Mouse (Mus musculus) cerebellum, postnatal 4 days (tissue): ENCODE results near the gene Vps41.
A peak's percentile ranks its signal among the peaks of the same experiment; 100 is the strongest.

Experiments
- DNase-seq, 2 experiments: peaks; one replicate each; pipeline ENCODE4 v3.0.0; 2022; ENCODE audit warnings: low spot score in 2 of 2, mixed read lengths in 1 of 2

Gene Vps41

DNA sequence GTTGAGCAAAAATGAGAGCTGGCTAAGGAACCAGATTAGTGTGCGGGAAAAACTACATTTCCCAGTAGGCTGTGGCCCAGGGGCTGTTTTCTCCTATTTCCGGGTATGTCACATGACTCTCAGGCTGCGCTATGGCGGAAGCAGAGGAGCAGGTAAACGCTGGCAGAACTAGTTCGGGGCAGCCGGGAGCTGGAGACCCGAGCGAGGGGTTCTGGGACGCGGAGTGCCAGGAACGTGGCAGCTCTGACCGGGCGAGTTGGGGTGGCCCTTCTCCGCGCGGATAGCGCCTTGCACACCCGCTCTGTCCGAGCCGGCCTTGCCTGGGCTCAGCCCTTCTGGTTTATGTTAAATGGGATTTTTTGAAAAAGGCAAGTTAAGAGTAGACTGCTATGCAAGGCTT, at the start of gene Vps41:
Gene Vps41, plus strand, starts transcription at position 102 of the 400 bp plus-strand sequence.
- peak; percentile 26 to 65 for DNase-seq

DNA sequence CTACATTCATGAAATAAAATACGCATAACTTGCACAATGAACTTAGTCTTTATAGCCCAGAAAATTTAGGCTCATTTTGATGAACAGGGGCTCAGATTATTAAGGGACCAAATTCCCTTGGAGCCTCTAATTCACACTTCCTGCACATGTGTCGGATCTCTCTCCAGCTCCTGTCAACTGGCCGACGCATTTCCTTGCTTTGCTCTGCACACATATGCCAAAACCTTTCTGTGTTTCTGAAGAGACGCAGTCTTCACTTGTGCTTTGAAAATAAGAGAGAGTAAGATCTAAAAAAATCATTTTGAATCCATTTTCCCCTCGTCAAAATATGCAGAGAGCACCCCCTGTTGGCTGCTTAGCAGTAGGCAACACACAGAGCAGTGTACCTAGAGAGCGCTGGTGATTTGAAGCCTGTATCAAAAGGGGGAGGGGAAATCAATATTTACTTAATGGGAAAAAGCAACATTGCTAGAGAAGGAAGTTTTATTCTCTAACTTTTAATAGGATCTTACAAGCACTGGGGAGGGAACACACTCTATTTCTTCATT, 18.5 kb upstream of the Vps41 start:
- peak; percentile 23 to 49 for DNase-seq

DNA sequence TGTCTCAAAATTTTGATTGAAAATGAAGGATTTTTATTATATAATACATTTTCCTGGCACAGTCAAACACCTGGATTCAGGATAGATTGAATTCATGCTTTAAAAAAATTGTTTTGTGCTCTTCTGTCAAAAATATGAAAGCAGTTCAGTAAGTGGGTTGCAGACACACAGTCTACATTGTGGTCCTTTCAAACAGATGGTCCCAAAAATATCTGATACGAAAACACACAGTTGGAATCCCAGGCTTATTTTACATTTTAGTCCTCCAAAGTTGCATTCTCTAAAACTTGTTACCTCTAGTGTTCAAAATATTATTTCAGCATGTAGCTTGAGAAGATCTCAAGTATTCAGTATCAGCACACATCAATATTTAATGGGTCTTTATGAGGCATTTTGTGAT, 5.4 kb upstream of the Vps41 start:
- DNase-seq = no peak

DNA sequence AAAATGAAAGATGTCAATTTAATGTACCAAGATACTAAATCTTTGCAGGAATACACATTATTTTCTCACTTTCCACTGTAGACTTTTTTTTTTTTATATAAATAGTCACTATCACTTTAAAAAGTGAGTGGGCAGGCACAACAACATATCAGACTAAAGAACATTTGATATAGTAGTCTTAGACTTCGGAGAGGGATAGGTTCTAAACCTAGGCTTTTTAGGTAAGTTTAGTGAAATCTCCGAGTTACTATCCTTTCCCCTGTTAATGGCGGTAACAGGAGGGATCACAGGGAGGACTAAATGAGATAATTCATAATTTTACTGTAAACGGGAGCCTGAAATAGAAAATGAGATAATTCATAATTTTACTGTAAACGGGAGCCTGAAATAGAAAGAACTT, 379 bp upstream of the Vps41 start:
- DNase-seq = no peak

DNA sequence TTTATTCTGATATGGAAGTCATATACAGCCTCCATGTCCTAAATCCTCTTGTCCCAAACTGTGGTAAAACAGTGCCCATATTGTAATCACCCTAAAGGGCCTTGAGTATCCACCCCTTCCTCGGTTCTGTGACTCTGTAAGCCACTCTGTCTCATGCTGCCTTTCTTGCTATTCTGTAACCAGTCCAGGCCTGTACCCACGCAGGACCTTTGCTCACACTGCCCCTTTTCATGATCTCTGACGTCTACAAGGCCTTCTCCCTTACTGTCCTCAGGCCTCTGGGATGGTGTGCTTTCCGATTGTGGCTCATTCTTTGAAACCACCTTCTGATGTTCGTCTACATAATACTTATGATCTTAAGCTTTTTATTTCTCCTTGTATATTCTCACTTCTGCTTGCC, 1.4 kb downstream of the Vps41 start:
- no peak for DNase-seq

DNA sequence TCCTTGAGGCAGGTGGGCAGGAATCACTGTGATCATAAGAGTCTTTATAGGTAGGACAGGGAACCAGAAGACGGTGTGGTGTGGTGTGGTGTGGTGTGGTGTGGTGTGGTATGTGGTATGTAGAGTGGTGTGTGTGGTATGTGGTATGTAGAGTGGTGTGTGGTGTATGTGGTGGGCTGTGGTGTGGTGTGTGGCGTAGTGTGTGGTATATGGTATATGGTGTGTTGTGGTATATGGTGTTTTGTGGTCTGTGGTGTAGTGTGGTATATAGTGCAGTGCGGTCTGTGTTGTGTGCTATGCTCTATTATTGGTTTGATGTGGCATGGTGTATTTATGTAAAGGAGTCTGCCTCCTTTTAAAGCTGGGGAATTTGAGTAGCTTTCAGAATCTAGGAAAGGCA, 13.6 kb downstream of the Vps41 start:
- no peak for DNase-seq

DNA sequence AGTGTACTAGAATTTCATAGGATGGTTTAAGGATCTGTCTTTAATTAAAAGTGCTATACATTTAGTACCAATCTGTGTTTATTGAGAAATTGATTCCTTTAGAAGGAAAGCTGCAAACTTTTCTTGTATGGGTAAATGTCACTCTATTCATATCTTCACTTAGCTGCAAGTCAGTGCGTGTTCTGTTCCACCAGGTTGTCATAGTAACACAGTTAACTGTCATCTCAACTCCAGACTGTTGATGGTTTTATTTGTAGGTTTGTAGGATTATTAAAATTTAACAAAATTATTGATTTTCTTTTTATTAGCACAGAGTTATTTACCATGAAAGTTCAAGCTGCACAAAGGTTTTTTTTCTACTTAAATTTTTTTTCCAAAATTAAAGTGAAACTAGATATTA, 19.5 kb downstream of the Vps41 start:
- no peak for DNase-seq

DNA sequence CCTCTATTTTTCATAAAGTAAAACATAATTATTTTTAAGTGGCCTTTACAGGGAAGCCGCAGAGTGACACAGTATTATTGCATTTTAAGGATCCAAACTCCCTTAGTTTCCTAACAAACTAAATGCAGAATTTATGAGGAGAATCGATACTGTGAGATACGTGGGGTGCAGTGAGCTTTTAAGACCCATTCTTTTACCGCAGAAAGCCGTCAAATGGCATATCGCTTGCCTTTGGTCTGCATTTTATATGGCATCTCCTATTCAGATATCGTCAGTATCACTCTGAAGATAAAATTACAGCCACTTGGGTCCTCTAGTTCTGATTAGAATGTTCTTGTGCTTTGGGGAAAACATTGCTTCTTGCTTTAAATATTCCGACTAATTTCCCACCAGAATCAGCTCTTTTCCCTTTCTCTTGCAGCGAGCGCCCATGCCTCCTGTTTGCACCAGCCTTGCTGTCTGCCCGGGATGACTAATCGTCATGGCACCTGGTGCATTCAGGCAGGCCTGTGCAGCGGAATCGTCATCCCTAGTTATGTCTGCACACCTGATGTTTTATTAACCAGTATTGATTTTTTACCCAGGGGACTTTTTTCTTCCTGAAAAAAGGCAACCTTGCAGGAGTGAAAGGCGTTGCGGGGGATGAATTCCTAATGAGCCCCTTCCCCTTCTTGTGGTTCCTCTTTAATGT, 26.6 kb downstream of the Vps41 start:
- DNase-seq = peak in 1 of 2 experiments; percentile 7

DNA sequence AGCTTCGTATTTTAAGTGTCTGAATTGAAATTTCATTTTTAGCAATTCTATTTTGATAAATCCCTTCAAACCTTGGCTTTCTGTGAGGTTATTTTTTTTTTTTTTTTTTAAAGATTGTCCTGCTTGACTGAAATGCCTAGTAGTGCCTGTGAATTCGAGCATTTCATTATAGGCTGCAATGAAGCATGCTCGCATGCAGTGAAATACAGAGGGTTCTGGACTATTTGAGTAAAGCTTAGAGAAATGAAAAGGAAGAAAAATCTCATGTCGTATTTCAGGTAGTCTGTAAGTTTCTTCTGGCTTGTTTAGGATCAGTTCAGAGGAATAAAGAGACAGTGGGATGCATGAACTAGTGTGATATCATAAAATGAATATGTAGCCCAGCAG, 27.2 kb downstream of the Vps41 start:
- DNase-seq = no peak

DNA sequence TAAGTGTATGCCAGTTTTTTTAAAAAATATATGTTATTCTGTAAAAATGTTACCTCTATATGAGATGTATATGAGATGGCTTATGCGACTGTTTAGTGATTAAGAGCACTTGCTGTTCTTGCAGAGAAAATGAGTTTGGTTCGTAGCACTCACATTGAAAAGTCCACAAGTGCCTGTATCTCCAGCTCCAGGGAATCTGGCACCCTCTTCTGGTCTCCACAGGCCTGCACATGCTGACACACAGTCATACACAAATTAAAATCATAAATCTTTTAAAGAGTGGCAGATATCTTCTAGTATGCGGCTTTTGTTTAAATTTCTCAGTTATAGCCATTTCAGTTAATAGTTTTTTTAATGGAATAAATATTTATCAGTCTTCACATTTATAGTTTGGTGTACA, 40.9 kb downstream of the Vps41 start:
- no peak for DNase-seq

DNA sequence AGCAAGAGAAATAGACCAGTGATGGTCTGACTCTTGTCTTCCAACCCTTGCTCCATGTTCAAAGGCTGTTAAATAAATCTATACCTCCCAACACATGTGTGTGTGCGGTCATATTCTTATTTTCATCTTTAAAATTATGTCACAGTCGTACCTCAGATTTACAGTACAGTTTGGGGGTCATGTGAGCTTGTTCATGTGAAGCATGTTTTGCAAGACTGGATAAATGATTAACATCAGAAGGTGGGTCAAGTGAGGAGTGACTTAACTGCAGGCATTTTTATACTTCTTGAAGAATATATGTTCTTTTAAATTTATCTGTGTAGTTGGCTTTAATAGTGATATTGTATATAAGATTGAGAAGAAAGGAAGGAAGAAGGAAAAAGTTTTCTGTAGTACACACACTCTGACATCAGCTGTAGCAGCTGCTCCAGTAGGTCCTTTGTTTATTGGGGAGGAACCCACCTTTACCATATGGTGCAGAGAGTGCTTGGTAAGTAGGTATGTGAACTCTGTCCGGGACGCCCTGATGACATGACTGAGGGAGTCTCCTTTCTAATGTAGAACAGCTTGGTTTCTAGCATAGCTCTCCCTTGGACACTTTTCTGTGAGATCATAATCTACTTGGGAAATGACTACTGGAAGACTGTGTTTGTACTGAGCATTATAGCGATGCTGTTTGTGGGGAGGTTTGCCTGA, 42.4 kb downstream of the Vps41 start:
- no peak for DNase-seq

DNA sequence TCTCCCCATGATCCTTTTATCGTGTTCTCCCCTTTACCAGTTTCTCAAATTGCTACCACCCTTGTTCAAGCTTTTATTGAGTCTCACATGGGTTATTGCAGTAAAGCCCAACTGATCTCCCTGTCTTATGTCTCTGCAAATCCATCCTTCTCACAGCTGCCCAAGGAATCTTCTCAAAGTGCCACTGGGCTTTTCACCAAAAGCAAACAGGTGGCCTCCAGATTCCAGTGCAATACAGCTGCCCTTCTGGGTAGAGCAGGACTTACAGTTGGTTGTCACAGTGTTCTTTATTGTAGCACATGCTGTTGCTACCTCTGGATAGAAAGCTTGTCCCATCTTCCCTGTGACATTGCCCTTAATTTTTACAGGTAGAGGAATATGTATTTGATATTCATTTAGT, 44.4 kb downstream of the Vps41 start:
- DNase-seq = no peak

DNA sequence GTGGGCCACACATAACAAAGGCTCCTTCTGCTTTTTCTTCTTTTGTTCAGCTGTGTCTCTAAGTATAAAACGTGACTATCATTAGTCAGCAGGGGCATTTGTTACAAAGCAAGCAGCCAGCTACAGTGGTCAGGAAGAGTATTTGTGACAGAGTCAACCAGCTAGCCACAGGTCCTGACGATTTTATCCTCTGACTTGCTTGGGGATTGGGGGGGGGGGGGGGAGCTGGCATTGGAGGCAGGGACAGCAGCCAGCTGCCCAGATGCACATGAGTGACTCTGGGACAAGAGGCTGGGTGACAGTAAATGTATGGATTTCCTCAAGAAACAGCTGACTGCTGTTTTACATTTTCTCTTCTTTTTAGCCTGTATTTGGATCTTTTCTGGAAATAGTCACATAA, 50.8 kb downstream of the Vps41 start:
- DNase-seq = no peak

DNA sequence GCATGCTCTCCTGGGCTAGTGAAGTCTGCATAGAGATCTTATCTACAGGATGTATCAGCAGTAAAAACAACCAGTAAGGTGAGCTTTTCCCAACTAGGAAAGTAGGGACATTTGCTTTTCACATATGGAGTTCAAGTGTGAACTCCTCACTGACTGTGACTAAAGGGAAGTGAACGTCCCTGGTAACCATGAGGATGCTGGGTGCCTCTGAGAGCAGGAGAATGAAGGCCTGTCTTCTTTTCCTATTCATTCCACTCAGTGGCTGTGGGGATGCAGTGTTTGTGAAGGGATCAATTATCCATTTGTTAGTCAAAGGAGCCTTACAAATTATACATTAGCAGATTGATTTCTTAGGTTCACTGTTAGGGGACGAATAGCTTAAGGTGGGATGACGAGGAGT, 51.4 kb downstream of the Vps41 start:
- no peak for DNase-seq

DNA sequence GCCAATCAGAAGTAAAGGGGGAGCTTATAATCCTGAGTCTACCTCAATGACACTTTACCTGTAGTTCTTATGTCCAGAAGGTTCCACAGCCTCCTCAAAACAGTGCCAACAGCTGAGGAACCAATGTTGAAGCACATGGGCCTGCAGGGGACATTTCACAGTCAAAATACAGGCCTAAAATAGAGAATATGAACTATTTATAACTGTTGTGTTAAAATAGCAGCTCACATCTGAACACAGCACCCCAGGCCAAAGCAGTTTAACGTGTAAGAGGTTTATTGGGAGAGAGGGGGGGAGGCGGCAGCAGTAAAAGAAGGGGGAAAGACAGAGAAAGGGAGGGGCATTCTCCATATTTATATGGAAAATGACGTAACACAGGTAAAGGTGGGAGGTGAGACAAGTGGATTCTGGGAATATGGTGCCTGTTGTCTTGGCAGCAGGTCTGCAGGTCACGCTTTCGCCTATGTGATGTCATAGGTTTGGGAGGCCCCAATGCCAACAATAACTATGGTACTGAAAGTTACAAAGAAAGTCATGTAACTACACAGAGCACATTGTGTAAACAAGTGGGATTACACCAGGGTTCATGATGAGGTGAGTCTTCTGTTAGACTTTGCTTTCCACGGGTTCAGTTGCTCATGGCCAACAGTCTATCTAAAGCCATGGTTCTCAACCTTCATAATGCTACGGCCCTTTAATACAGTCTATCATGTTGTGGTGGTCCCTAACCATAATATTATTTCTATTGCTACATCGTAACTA, 56.5 kb downstream of the Vps41 start:
- DNase-seq = no peak

DNA sequence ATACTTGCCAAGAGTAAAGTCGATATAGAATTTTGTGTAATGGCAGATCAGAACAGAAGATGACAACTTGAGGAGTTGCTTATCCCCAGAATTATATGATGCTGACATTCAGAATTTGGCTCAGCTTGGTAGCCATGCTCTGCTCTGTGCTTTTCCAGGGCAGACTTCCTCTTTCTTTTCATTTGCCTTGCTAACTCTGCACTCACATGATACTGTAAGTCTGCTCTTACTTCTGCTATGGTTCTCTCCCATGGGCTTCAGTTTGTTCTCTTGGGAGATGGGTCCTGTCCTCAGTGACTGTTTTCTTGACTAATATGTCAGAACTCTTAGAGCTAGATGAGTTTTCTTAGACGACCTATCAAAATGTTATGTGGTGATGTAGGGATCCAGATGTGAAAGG, 64.2 kb downstream of the Vps41 start:
- no peak for DNase-seq

DNA sequence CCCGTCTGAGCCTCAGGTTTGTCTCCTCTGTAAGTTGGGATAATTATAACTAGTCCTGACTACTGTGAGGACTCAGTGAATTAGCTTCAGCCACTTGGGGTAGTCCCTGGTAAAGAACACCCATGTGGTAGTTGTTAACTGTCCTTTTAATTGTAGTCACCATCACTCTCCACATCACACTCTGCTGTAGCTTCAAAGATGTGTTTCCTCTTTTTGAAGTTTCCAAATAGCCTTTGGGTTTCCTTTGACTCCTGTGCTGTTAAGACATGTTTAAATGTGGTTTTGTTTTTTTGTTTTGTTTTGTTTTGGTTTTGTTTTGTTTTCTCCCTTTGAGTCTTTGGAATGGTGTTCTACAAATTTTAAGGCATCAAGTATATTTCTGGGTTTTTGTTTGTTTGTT, 68.6 kb downstream of the Vps41 start:
- no peak for DNase-seq

DNA sequence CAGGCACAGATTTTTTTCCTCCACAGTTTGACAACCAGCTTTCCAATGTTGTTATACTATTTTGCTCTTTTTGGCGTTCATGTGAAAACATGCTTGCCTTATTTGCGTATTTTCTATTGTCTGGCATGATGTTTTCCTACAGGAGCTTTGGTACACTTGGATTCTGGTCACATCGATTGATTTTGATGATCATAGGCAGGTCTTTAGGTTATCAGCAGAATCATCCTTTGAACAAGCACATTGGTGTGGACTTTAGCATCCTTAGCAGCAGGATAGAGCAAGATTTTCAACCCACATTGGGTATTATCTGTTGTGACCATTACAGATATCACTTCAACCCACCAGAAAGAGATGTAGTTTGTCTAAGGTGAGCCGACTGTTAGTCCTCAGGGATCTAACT, 71.0 kb downstream of the Vps41 start:
- no peak for DNase-seq

DNA sequence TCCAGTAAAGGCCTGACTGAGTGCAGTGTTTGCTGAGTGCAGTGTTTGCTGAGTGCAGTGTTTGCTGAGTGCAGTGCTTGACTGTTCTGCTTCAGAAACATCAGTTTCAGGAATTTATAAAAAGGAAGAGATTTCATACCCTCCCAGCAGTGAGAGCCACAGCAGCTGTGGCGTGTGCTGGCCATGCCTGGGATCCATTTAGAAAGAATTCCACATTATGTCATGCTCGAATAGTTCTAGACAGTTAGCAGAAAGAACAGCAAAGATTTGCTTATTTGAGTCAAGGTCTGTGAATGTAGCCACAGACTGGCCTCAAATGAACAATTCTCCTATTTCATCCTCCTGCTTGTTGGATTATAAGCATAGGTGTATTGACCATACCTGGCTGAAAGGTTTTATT, 71.6 kb downstream of the Vps41 start:
- DNase-seq = no peak

DNA sequence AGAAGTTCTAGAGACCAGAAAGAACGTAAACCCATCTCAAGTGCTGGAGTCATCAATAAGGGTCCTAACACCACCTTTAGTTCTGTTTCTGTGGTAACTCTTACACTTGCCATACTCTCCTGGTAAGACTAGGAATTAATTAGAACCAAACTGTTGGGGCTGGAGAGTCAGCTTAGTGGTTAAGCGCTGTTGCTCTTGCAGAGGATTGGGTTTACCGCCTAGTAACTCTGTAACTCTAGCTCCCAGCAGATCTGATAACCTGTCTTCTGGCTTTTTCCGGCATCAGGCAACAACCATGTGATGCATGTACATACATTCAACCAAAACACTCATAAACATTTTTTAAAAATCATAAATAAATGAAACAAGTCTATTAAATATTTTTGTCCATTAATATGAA, 72.6 kb downstream of the Vps41 start:
- DNase-seq = no peak

DNA sequence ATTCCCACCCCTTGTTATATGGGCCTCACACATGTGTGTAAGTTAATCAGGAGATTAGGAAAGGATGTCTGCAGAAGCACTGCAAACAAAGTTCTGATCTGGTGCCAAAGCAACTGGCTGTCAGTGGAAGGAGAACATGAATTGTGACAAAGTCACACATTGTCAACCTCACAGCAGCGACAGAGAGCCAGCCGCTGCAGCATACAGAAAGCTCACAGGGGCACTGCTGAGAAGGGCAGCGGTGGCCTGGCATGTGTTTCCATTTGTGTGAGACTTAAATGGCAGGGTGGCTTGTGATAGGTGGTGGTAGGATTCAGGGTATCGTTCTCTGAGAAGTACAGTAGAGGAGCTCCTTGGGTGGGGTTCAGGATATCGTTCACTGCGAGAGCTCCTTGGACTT, 73.0 kb downstream of the Vps41 start:
- no peak for DNase-seq

DNA sequence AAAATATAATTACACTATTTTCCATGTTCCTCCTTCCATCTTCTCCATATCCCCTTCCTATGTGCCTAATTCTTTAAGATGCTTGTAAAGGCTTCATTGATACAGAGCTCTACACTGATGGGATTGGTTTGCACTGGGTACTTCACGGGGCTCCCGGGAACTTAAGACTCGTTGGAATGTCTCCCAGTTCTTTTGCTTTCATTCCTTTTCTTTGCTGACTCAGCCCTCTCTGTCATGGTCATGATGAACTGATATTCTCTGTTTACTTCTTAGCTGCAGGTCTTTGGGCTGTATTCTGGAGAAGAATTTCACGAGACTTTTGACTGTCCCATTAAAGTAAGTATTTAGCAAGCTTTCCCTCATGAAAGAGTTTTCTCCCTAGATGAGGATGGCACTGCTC, 74.2 kb downstream of the Vps41 start:
- DNase-seq = no peak

DNA sequence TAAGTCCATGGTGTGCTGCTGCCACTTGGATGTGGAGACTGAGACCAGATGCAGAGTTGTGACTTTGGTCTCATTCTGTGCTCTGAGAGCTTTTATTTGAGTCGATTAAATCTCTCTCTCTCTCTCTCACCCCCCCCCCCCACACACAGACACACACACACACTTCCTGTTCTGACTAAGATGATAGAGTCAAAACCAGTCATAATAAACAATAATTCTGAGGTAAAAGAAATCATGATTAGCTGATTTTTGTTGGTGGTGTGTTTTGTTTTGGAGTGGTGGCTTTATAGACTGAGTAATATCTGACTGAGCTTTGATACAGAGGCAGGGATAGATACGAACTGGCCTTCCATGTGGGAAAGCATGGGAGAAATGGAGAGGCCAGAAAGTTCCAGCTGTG, 74.6 kb downstream of the Vps41 start:
- DNase-seq = no peak
